Mouse (Mus musculus): ENCODE measurements at regions not wholly inside any gene's neighbourhood (a gene's known extent, or its start where the extent isn't known, plus 50 kb on each side); places are given as distances from the start of the nearest gene placed in this dataset.
"Not testable (repeated sequence)": the region's sequence is repeated elsewhere in the genome, so short reads cannot be mapped to it uniquely, and the experiment has no call there.

DNA sequence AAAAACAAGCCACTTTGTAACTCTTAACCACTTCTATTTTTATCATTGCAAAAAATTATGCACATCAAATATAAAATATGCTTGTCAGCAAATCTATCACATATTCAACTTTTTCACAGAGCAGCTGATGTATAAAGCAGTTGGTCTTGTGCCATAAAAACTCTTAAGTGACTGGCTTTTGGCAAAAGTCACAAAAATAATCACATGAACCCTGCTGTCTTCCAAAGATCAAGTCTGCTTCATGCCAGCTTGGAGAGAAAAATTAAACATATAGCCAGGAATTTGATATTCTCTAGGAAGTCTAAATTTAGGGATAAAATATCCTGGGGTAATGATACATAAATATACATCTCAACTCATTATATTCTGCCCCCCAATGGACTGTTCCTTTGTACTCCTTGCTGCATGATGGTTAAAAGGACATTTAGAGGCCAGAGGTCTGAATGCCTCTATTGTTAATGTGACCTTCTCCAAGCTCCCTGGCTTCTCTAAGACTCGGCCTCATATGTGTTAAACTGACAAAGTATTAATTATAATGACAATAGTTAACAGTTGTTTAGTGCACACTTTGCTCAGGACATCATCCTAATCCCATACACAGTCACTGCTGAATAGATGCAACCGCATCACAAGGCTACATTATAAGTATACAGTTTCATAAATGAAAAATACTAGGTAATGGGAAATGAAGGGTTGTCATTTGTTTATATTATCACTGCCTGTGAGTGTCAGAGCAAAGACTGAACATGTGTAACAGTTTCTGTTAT lies 422.9 kb upstream of the Hs3st1 start:
- Histone ChIP-seq H3K27me3 (ENCODE audit: insufficient read depth, low read length) (no peaks in the 10 kb centered on the region), H3K4me3 (ENCODE audit: low read length) (no peak overlapping the region), H3K36me3 (ENCODE audit: insufficient read depth, low read length) (no peaks in the 10 kb centered on the region), H3K4me2 (replicated peaks; ENCODE audit: low read depth, low read length) (no peak overlapping the region), H3K9me3 (ENCODE audit: low read length) (no peaks in the 10 kb centered on the region), H3K4me1 (ENCODE audit: insufficient read depth, low read length) (no peaks in the 10 kb centered on the region), H3K9ac (replicated peaks; ENCODE audit: low read length) (no peak overlapping the region), H3K27ac (ENCODE audit: low read length) (no peak overlapping the region)
- ATAC-seq (ENCODE audit: low FRiP score, low TSS enrichment), result no peak
- 72% methylated on average over 2 of the region's 2 CpGs for WGBS

DNA sequence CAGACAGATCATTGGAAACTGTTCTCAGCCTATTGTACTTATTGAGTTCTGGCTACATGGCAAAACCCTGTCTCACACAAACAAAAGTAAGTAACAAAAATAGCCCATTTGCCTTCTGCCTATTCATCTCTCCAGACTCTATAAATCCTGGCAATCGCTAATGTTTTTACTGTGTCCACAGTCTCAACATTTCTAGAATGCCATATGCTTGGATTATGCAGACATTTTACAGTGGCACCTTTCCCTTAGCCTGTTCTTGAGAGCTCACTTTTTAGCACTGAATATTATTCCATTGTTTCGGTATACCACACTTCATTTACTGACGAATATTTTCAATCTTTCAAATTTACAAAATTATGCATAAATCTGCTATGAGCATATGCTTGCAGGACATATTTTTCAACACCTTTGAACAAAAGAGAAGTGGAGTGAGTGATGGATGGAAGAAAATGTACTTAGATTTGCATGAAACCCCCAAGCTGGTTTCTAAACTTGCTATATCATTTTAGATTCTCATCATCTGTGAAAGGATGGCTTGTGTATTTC lies 381.5 kb upstream of the Hs3st1 start:
- no peaks in the 10 kb centered on the region for H3K27me3 ChIP-seq (ENCODE audit: insufficient read depth, low read length)
- no peak overlapping the region for H3K27ac ChIP-seq (ENCODE audit: low read length)
- 89% methylated on average over 3 of the region's 3 CpGs for WGBS

DNA sequence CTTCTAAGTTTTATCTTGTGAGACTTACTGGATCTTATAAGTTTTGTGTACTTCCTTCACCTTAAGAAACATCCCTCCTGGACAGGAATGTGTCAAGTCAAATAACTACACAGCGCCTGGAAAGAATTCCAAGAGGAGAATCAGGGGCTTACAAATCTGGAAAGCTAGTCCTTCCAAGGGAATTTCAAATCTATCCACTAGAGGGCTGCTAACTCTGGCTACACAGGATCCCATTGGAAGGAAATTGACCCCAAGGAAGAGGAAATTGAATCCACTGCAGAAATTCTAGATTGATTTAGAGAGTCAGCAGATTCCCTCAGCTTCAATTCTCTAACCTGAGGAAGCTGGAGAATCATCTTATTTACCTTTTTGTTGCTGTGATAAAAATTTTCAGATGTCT lies 369.1 kb upstream of the Hs3st1 start:
- ATAC-seq (ENCODE audit: low FRiP score, low TSS enrichment), result no peak
- no peak overlapping the region for H3K27ac ChIP-seq (ENCODE audit: low read length)
- no peaks in the 10 kb centered on the region for H3K4me1 ChIP-seq (ENCODE audit: insufficient read depth, low read length)
- H3K9ac ChIP-seq (replicated peaks; ENCODE audit: low read length), result no peak overlapping the region
- 63% methylated on average over 1 of the region's 1 CpGs for WGBS
- no peak overlapping the region for H3K4me3 ChIP-seq (ENCODE audit: low read length)
- H3K9me3 ChIP-seq (ENCODE audit: low read length), result no peaks in the 10 kb centered on the region
- H3K27me3 ChIP-seq (ENCODE audit: insufficient read depth, low read length), result no peaks in the 10 kb centered on the region
- no peaks in the 10 kb centered on the region for H3K36me3 ChIP-seq (ENCODE audit: insufficient read depth, low read length)
- no peak overlapping the region for H3K4me2 ChIP-seq (replicated peaks; ENCODE audit: low read depth, low read length)

More for the DNA sequence above, 381.5 kb upstream of the Hs3st1 start:
- Histone ChIP-seq H3K9ac (replicated peaks; ENCODE audit: low read length) (no peak overlapping the region), H3K36me3 (ENCODE audit: insufficient read depth, low read length) (no peaks in the 10 kb centered on the region), H3K9me3 (ENCODE audit: low read length) (no peaks in the 10 kb centered on the region), H3K4me2 (replicated peaks; ENCODE audit: low read depth, low read length) (no peak overlapping the region), H3K4me1 (ENCODE audit: insufficient read depth, low read length) (no peaks in the 10 kb centered on the region), H3K4me3 (ENCODE audit: low read length) (no peak overlapping the region)
- no peak for ATAC-seq (ENCODE audit: low FRiP score, low TSS enrichment)

DNA sequence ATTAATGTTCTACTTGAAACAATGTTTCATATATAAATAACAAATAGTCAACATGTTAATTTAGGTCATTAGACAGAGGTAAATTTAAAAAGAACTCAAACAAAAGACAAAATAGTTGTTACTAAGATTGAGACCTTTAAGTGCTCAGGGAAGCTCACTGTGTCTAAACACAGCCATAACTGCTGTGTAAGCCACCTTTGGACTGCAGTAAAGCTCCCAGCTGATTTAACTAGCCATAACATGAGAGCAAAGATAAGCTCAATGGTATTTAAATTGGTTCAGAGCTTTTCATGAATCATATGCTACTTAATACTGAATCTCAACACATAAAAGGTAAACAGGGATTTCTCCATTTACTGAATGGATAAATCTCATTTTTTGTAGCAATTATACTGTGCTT lies 361.6 kb upstream of the Hs3st1 start:
- H3K27ac ChIP-seq (ENCODE audit: low read length), result no peak overlapping the region
- H3K9ac ChIP-seq (replicated peaks; ENCODE audit: low read length), result no peak overlapping the region
- no peaks in the 10 kb centered on the region for H3K9me3 ChIP-seq (ENCODE audit: low read length)
- ATAC-seq (ENCODE audit: low FRiP score, low TSS enrichment), result no peak
- no peak overlapping the region for H3K4me2 ChIP-seq (replicated peaks; ENCODE audit: low read depth, low read length)
- no peaks in the 10 kb centered on the region for H3K36me3 ChIP-seq (ENCODE audit: insufficient read depth, low read length)
- no peaks in the 10 kb centered on the region for H3K4me1 ChIP-seq (ENCODE audit: insufficient read depth, low read length)
- no peak overlapping the region for H3K4me3 ChIP-seq (ENCODE audit: low read length)
- H3K27me3 ChIP-seq (ENCODE audit: insufficient read depth, low read length), result no peaks in the 10 kb centered on the region

DNA sequence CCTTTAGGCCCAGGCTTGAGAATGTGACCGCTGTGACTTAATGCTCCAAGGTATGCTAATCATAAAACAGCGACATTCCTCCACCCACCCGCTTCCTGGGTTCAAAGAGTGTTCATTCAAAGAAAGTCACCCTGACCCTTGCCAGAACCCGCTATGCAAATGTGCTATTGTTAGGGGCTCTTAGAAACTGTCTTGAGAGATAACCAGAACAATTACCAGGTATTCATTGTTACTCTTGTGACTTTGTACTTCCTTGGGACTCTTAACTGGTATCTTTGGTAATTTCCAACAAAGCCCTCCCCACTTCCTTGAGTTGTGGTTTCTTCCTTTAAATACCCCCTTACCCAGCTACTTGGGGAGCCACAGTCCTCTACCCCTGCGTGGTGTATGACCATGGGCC lies 334.3 kb upstream of the Hs3st1 start:
- not testable (repeated sequence) for H3K4me2 ChIP-seq (replicated peaks; ENCODE audit: low read depth, low read length); ATAC-seq (ENCODE audit: low FRiP score, low TSS enrichment); H3K4me3 ChIP-seq (ENCODE audit: low read length); H3K9ac ChIP-seq (replicated peaks; ENCODE audit: low read length); H3K36me3 ChIP-seq (ENCODE audit: insufficient read depth, low read length); H3K27me3 ChIP-seq (ENCODE audit: insufficient read depth, low read length); H3K9me3 ChIP-seq (ENCODE audit: low read length); H3K4me1 ChIP-seq (ENCODE audit: insufficient read depth, low read length); H3K27ac ChIP-seq (ENCODE audit: low read length)
- WGBS, result 89% methylated on average over 5 of the region's 5 CpGs

DNA sequence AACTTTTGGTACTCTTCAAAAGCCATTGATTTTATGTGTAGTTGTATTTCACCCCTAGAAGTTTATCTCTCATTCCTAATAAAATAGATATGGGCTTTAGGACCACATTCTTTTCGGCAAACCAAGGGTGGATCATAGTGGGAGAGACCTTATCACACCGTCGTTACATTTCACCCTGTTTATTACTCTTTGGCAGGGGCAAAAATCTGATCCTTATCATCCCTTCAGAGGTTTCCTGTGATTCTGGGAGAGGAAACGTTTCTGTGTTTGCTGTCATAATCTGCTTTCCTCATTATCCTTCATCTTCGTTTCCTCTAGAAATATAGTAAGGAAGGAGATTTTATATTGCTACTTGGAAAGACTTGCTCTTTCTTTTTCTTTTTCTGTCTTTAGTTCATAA lies 290.0 kb upstream of the Hs3st1 start:
- no peak overlapping the region for H3K4me2 ChIP-seq (replicated peaks; ENCODE audit: low read depth, low read length)
- no peaks in the 10 kb centered on the region for H3K4me1 ChIP-seq (ENCODE audit: insufficient read depth, low read length)
- ATAC-seq (ENCODE audit: low FRiP score, low TSS enrichment), result no peak
- H3K9me3 ChIP-seq (ENCODE audit: low read length), result no peaks in the 10 kb centered on the region
- no peak overlapping the region for H3K27ac ChIP-seq (ENCODE audit: low read length)
- H3K27me3 ChIP-seq (ENCODE audit: insufficient read depth, low read length), result no peaks in the 10 kb centered on the region
- no peaks in the 10 kb centered on the region for H3K36me3 ChIP-seq (ENCODE audit: insufficient read depth, low read length)
- H3K4me3 ChIP-seq (ENCODE audit: low read length), result no peak overlapping the region
- WGBS, result 18% methylated on average over 5 of the region's 5 CpGs
- no peak overlapping the region for H3K9ac ChIP-seq (replicated peaks; ENCODE audit: low read length)

DNA sequence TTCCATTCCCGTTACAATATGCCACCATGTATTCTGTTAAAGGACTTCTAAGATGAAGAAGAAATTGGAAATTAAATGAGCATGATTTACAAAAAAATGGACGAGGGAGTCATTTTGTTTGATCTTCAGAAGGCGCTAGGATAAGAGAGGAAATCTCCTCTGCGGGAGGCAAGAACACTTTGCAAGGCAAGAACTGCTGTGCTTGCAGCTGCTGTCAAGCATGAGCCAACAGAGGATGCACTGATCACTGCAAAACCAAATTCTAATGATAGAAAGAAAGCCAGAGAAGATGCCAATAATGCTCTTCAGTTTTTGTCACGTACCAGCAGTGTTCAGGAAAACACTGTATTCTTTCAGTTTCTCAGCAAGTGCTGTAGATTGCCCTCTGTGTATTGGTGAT lies 279.2 kb upstream of the Hs3st1 start:
- ATAC-seq (ENCODE audit: low FRiP score, low TSS enrichment), result no peak
- Histone ChIP-seq H3K4me1 (ENCODE audit: insufficient read depth, low read length) (no peaks in the 10 kb centered on the region), H3K9me3 (ENCODE audit: low read length) (peaks cover 3% of the 10 kb centered on the region; the same call in 1 of the 2 replicates), H3K27ac (ENCODE audit: low read length) (no peak overlapping the region), H3K27me3 (ENCODE audit: insufficient read depth, low read length) (no peaks in the 10 kb centered on the region), H3K36me3 (ENCODE audit: insufficient read depth, low read length) (no peaks in the 10 kb centered on the region), H3K9ac (replicated peaks; ENCODE audit: low read length) (no peak overlapping the region), H3K4me3 (ENCODE audit: low read length) (no peak overlapping the region), H3K4me2 (replicated peaks; ENCODE audit: low read depth, low read length) (no peak overlapping the region)
- WGBS, result 87% methylated on average over 5 of the region's 5 CpGs

DNA sequence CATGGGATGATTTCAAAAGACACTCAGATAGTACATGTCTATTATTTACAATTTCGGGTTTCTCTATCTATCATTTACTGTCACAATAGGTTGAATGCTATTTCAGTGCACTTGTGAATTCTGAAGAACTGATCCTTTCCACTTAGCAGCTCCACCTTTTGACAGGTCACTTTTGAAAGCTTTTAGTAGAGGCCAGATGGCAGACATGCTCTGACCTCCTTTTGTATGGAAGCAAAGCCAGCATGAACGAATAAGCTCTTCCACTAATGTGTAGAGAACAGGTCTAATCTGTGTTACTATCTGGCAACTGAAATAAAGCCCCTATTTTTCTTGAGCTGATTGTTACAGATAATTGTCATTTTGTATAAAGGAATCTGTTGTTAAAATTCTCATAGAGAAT lies 278.4 kb upstream of the Hs3st1 start:
- Histone ChIP-seq H3K4me2 (replicated peaks; ENCODE audit: low read depth, low read length) (no peak overlapping the region), H3K36me3 (ENCODE audit: insufficient read depth, low read length) (no peaks in the 10 kb centered on the region), H3K27ac (ENCODE audit: low read length) (no peak overlapping the region), H3K9ac (replicated peaks; ENCODE audit: low read length) (no peak overlapping the region), H3K27me3 (ENCODE audit: insufficient read depth, low read length) (no peaks in the 10 kb centered on the region), H3K4me3 (ENCODE audit: low read length) (no peak overlapping the region), H3K9me3 (ENCODE audit: low read length) (peaks cover 4% of the 10 kb centered on the region; the same call in 1 of the 2 replicates), H3K4me1 (ENCODE audit: insufficient read depth, low read length) (no peaks in the 10 kb centered on the region)
- ATAC-seq (ENCODE audit: low FRiP score, low TSS enrichment), result no peak
- 89% methylated on average over 2 of the region's 2 CpGs for WGBS

DNA sequence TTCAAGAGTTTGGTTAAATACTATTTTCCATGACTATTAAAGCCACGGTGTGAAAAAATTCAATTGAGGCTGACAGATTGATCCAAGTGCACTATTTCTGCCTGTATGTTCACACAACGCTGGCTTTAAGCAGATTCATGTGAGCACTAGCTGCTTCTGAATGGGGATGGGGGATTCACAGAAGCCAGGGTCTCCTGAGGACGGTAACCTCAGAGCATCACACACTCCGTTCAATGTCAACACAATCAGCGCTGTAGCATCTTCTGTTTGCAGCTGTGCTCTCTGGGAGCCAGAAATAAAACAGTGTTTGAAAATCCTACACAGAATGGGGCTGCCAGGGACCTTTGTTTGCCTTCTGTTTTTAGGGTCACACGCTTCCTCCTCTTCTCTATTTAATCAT lies 275.0 kb upstream of the Hs3st1 start:
- H3K36me3 ChIP-seq (ENCODE audit: insufficient read depth, low read length), result no peaks in the 10 kb centered on the region
- peaks cover 4% of the 10 kb centered on the region; the same call in 1 of the 2 replicates for H3K9me3 ChIP-seq (ENCODE audit: low read length)
- H3K9ac ChIP-seq (replicated peaks; ENCODE audit: low read length), result no peak overlapping the region
- H3K27me3 ChIP-seq (ENCODE audit: insufficient read depth, low read length), result no peaks in the 10 kb centered on the region
- 87% methylated on average over 6 of the region's 6 CpGs for WGBS
- H3K4me3 ChIP-seq (ENCODE audit: low read length), result no peak overlapping the region
- no peak overlapping the region for H3K27ac ChIP-seq (ENCODE audit: low read length)
- H3K4me1 ChIP-seq (ENCODE audit: insufficient read depth, low read length), result no peaks in the 10 kb centered on the region
- H3K4me2 ChIP-seq (replicated peaks; ENCODE audit: low read depth, low read length), result no peak overlapping the region
- ATAC-seq (ENCODE audit: low FRiP score, low TSS enrichment), result no peak

DNA sequence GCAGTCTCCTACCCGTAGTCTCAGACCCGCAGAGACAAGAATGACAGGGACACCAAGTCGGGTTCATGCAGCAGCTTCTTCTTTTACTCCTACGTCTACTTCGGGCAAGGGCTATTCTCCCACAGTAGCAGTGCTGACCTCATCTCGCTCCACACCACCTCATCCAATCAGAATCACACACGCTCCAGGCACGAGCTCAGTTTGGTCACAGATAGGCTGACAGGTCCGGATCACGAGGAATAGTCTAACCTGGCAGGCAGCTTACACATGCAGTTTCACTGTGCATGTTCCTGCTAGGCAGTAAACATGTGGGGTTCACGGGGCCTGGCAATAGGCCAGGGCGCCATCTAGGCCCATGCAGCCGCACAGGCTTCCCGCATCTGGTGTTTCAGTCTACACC lies 260.7 kb upstream of the Hs3st1 start:
- H3K4me1 ChIP-seq (ENCODE audit: insufficient read depth, low read length), result no peaks in the 10 kb centered on the region
- H3K9me3 ChIP-seq (ENCODE audit: low read length), result no peaks in the 10 kb centered on the region
- 87% methylated on average over 14 of the region's 14 CpGs for WGBS
- no peak overlapping the region for H3K4me2 ChIP-seq (replicated peaks; ENCODE audit: low read depth, low read length)
- no peaks in the 10 kb centered on the region for H3K36me3 ChIP-seq (ENCODE audit: insufficient read depth, low read length)
- no peaks in the 10 kb centered on the region for H3K27me3 ChIP-seq (ENCODE audit: insufficient read depth, low read length)
- ATAC-seq (ENCODE audit: low FRiP score, low TSS enrichment), result no peak
- H3K4me3 ChIP-seq (ENCODE audit: low read length), result no peak overlapping the region
- H3K27ac ChIP-seq (ENCODE audit: low read length), result no peak overlapping the region
- H3K9ac ChIP-seq (replicated peaks; ENCODE audit: low read length), result no peak overlapping the region
